Mouse (Mus musculus) midbrain, embryonic 13.5 days (tissue): Measurements from ENCODE around the gene App. TPM values are rescaled to one million over a fixed set of nuclear protein-coding genes. Genes with fewer than 3 reads are reported as not detected.

Experiments
- ATAC-seq: fragments of 200-750 bp; cut with Nextera tagmentation; 2 replicates; pipeline ENCODE4 v1.8.0; 2017; ENCODE audit warnings: mild to moderate bottlenecking, moderate TSS enrichment, moderate library complexity
- H3K27ac ChIP-seq: fragments of 300-500 bp; sonication (generic); 2 replicates; pipeline ENCODE4 v1.5.1; 2015; ENCODE audit warnings: inconsistent platforms, mild to moderate bottlenecking, moderate library complexity
- H3K27me3 ChIP-seq: fragments of 300-500 bp; sonication (generic); 2 replicates; pipeline ENCODE4 v1.6.1; 2015; ENCODE audit warnings: mild to moderate bottlenecking, inconsistent platforms
- H3K36me3 ChIP-seq: fragments of 300-500 bp; sonication (generic); 2 replicates; pipeline ENCODE4 v1.6.1; 2015; ENCODE audit warnings: mild to moderate bottlenecking, inconsistent platforms
- H3K4me1 ChIP-seq: fragments of 300-500 bp; sonication (generic); replicated peaks from 2 replicates; pipeline ENCODE4 v1.6.1; 2015; ENCODE audit warnings: inconsistent platforms
- H3K4me2 ChIP-seq: fragments of 300-500 bp; sonication (generic); replicated peaks from 2 replicates; pipeline ENCODE4 v1.6.1; 2015; ENCODE audit warnings: moderate library complexity, mild to moderate bottlenecking, inconsistent platforms
- H3K4me3 ChIP-seq: fragments of 300-500 bp; sonication (generic); replicated peaks from 2 replicates; pipeline ENCODE4 v1.5.1; 2015; ENCODE audit warnings: mild to moderate bottlenecking, inconsistent platforms
- H3K9ac ChIP-seq: fragments of 300-500 bp; sonication (generic); replicated peaks from 2 replicates; pipeline ENCODE4 v1.6.1; 2015; ENCODE audit warnings: mild to moderate bottlenecking, inconsistent platforms
- H3K9me3 ChIP-seq: fragments of 300-500 bp; sonication (generic); 2 replicates; pipeline ENCODE4 v1.6.1; 2016; ENCODE audit warnings: mild to moderate bottlenecking, inconsistent platforms
- whole genome bisulfite sequencing: fragments of 180-500 bp; shearing (Covaris S2); methylation state at CpG from one replicate; pipeline ENCODE4 v1.1.7; 2015; 5-methylcytosine and 5-hydroxymethylcytosine counted together
- polyA plus RNA-seq: library from polyadenylated mRNA; unstranded; fragments of >200 nt; fragmentation: Nextera tagmentation; extraction: Ambion mirVana; gene quantifications from 2 replicates; pipeline ENCODE4 v1.2.1, GENCODE M21; 2015

Gene App
- 257 and 271 TPM in 2 replicates for polyA plus RNA-seq

GRCm38 (mm10) chr16:85173373-85174081 is at the start of gene App:
Gene App (minus strand): TSS chr16:85173766.
- under 1% methylated on average over 78 of the region's 78 CpGs for WGBS
- peak within 1 kb of the TSS; percentile 99 for H3K9ac ChIP-seq
- peaks cover 27% of the 10 kb centered on the region for H3K4me1 ChIP-seq
- peak within 1 kb of the TSS; percentile 73 for H3K4me2 ChIP-seq
- peak within 1 kb of the TSS; percentile 93 for H3K4me3 ChIP-seq
- peak within 1 kb of the TSS; percentile 96 for H3K27ac ChIP-seq
- no peaks in the 10 kb centered on the region for H3K9me3 ChIP-seq
- peaks cover 4% of the 10 kb centered on the region; the same call in 1 of the 2 replicates for H3K36me3 ChIP-seq
- ATAC-seq: peak; percentile 86
- H3K27me3 ChIP-seq: no peaks in the 10 kb centered on the region; the same call in 1 of the 2 replicates

GRCm38 (mm10) chr16:85215846-85216245 is 42.3 kb upstream of the App start:
- Histone ChIP-seq H3K4me2 (no peak overlapping the region), H3K4me1 (no peaks in the 10 kb centered on the region), H3K4me3 (no peak overlapping the region), H3K9ac (no peak overlapping the region), H3K27ac (no peak overlapping the region), H3K36me3 (no peaks in the 10 kb centered on the region), H3K27me3 (no peaks in the 10 kb centered on the region), H3K9me3 (no peaks in the 10 kb centered on the region)
- ATAC-seq: no peak
- 80% methylated on average over 9 of the region's 9 CpGs for WGBS

- H3K27me3 ChIP-seq: no peaks in the 10 kb centered on the region
- H3K4me3 ChIP-seq: no peak overlapping the region
- H3K9ac ChIP-seq: no peak overlapping the region
- no peak overlapping the region for H3K4me2 ChIP-seq
- no peaks in the 10 kb centered on the region for H3K36me3 ChIP-seq
- WGBS: 87% methylated on average over 9 of the region's 9 CpGs
- ATAC-seq: 0 out of 2 replicates have a peak, but pooled peaks have one; percentile 55
- H3K4me1 ChIP-seq: no peaks in the 10 kb centered on the region
- no peaks in the 10 kb centered on the region for H3K9me3 ChIP-seq
- no peak overlapping the region for H3K27ac ChIP-seq
Observed at GRCm38 (mm10) chr16:85215173-85215572, 41.6 kb upstream of the App start.

- Histone ChIP-seq H3K36me3 (no peaks in the 10 kb centered on the region), H3K4me1 (no peaks in the 10 kb centered on the region), H3K27me3 (no peaks in the 10 kb centered on the region), H3K9ac (no peak overlapping the region), H3K27ac (no peak overlapping the region), H3K4me3 (no peak overlapping the region), H3K4me2 (no peak overlapping the region), H3K9me3 (no peaks in the 10 kb centered on the region)
- ATAC-seq: no peak
- 77% methylated on average over 6 of the region's 6 CpGs for WGBS
Observed at GRCm38 (mm10) chr16:85195622-85196021, 22.1 kb upstream of the App start.

GRCm38 (mm10) chr16:85195167-85195566 is 21.6 kb upstream of the App start:
- Histone ChIP-seq H3K9me3 (no peaks in the 10 kb centered on the region), H3K27ac (no peak overlapping the region), H3K4me3 (no peak overlapping the region), H3K27me3 (no peaks in the 10 kb centered on the region), H3K4me2 (no peak overlapping the region), H3K36me3 (no peaks in the 10 kb centered on the region), H3K4me1 (no peaks in the 10 kb centered on the region), H3K9ac (no peak overlapping the region)
- WGBS: 79% methylated on average over 6 of the region's 6 CpGs
- ATAC-seq: no peak

GRCm38 (mm10) chr16:85181502-85181901 is 7.9 kb upstream of the App start:
- Histone ChIP-seq H3K36me3 (no peaks in the 10 kb centered on the region), H3K4me3 (no peak overlapping the region), H3K9me3 (no peaks in the 10 kb centered on the region), H3K4me1 (no peaks in the 10 kb centered on the region), H3K27me3 (no peaks in the 10 kb centered on the region), H3K9ac (no peak overlapping the region), H3K27ac (no peak overlapping the region), H3K4me2 (no peak overlapping the region)
- 78% methylated on average over 3 of the region's 3 CpGs for WGBS
- ATAC-seq: no peak

GRCm38 (mm10) chr16:85180710-85181109 is 7.1 kb upstream of the App start:
- H3K9ac ChIP-seq: no peak overlapping the region
- H3K36me3 ChIP-seq: no peaks in the 10 kb centered on the region
- no peak overlapping the region for H3K27ac ChIP-seq
- 76% methylated on average over 3 of the region's 3 CpGs for WGBS
- no peaks in the 10 kb centered on the region for H3K4me1 ChIP-seq
- H3K4me3 ChIP-seq: no peak overlapping the region
- H3K9me3 ChIP-seq: no peaks in the 10 kb centered on the region
- H3K27me3 ChIP-seq: no peaks in the 10 kb centered on the region
- H3K4me2 ChIP-seq: no peak overlapping the region
- no peak for ATAC-seq

GRCm38 (mm10) chr16:85176666-85177065 is 3.1 kb upstream of the App start:
- Histone ChIP-seq H3K4me1 (no peaks in the 10 kb centered on the region), H3K4me3 (no peak overlapping the region), H3K27me3 (no peaks in the 10 kb centered on the region; the same call in 1 of the 2 replicates), H3K27ac (no peak overlapping the region), H3K9ac (no peak overlapping the region), H3K36me3 (no peaks in the 10 kb centered on the region), H3K4me2 (no peak overlapping the region), H3K9me3 (no peaks in the 10 kb centered on the region)
- ATAC-seq: no peak
- WGBS: 55% methylated on average over 3 of the region's 3 CpGs

GRCm38 (mm10) chr16:85172571-85173372 is 794 bp downstream of the App start:
- Histone ChIP-seq H3K4me3 (peak overlapping the region; percentile 93), H3K27me3 (no peaks in the 10 kb centered on the region; the same call in 1 of the 2 replicates), H3K9ac (peak overlapping the region; percentile 99), H3K9me3 (no peaks in the 10 kb centered on the region), H3K4me1 (peaks cover 31% of the 10 kb centered on the region), H3K27ac (peak overlapping the region; percentile 96), H3K4me2 (peak overlapping the region; percentile 73), H3K36me3 (peaks cover 7% of the 10 kb centered on the region)
- peak; percentile 85 for ATAC-seq
- WGBS: under 1% methylated on average over 67 of the region's 68 CpGs

GRCm38 (mm10) chr16:85171976-85172570 is 1.5 kb downstream of the App start:
- Histone ChIP-seq H3K36me3 (peaks cover 11% of the 10 kb centered on the region), H3K27me3 (no peaks in the 10 kb centered on the region; the same call in 1 of the 2 replicates), H3K9me3 (no peaks in the 10 kb centered on the region), H3K4me1 (peaks cover 31% of the 10 kb centered on the region), H3K4me2 (peak overlapping the region; percentile 73), H3K4me3 (peak overlapping the region; percentile 93), H3K27ac (peak overlapping the region; percentile 96), H3K9ac (peak overlapping the region; percentile 99)
- under 1% methylated on average over 10 of the region's 10 CpGs for WGBS
- peak; percentile 64 for ATAC-seq

- H3K4me3 ChIP-seq: peak overlapping the region; percentile 93
- no peaks in the 10 kb centered on the region; the same call in 1 of the 2 replicates for H3K27me3 ChIP-seq
- ATAC-seq: no peak
- H3K4me1 ChIP-seq: peaks cover 34% of the 10 kb centered on the region
- peaks cover 11% of the 10 kb centered on the region for H3K36me3 ChIP-seq
- H3K4me2 ChIP-seq: peak overlapping the region; percentile 73
- peak overlapping the region; percentile 64 for H3K27ac ChIP-seq
- 54% methylated on average over 19 of the region's 19 CpGs for WGBS
- H3K9ac ChIP-seq: peak overlapping the region; percentile 64
- H3K9me3 ChIP-seq: no peaks in the 10 kb centered on the region
Observed at GRCm38 (mm10) chr16:85170826-85171510, 2.6 kb downstream of the App start.
